Mouse (Mus musculus): ENCODE data around the gene Them5. TPM values are rescaled to one million over a fixed set of nuclear protein-coding genes. Genes with fewer than 3 reads are reported as not detected.

Gene Them5
- polyA plus RNA-seq, 1 experiment = not detected

- Histone ChIP-seq H3K79me2 (ENCODE audit: control insufficient read depth, insufficient read depth) (no peaks in the 10 kb centered on the region), H3K4me3 (ENCODE audit: insufficient read depth, poor library complexity, severe bottlenecking) (peak overlapping the region; percentile 38), H3K79me3 (ENCODE audit: low read depth) (no peaks in the 10 kb centered on the region), H3K36me3 (ENCODE audit: control insufficient read depth, insufficient read depth) (no peaks in the 10 kb centered on the region), H3K27me3 (ENCODE audit: control insufficient read depth, insufficient read depth, insufficient read length) (no peaks in the 10 kb centered on the region), H3ac (ENCODE audit: control insufficient read depth, insufficient read length, low read depth) (no peak overlapping the region)
- TF ChIP-seq FOSL1 (IDR thresholded peaks at IDR 0.05; ENCODE audit: insufficient read depth, low read length, poor library complexity, severe bottlenecking) (no peak), MYOD1 (IDR thresholded peaks at IDR 0.05; ENCODE audit: control insufficient read depth, insufficient read length, low read depth) (no peak), MYOG (IDR thresholded peaks at IDR 0.05; ENCODE audit: control insufficient read depth, extremely low read depth, insufficient read length) (no peak), USF1 (IDR thresholded peaks at IDR 0.05; ENCODE audit: low read depth) (no peak)
Measured at GRCm38 (mm10) chr3:94310911-94311310, 31.0 kb upstream of the Them5 start.

- Histone ChIP-seq H3K27me3 (ENCODE audit: control insufficient read depth, insufficient read depth, insufficient read length) (no peaks in the 10 kb centered on the region), H3ac (ENCODE audit: control insufficient read depth, insufficient read length, low read depth) (no peak overlapping the region), H3K79me3 (ENCODE audit: low read depth) (no peaks in the 10 kb centered on the region), H3K36me3 (ENCODE audit: control insufficient read depth, insufficient read depth) (no peaks in the 10 kb centered on the region), H3K4me3 (ENCODE audit: insufficient read depth, poor library complexity, severe bottlenecking) (no peak overlapping the region), H3K79me2 (ENCODE audit: control insufficient read depth, insufficient read depth) (no peaks in the 10 kb centered on the region)
- TF ChIP-seq USF1 (IDR thresholded peaks at IDR 0.05; ENCODE audit: low read depth) = no peak
- no peak for TF ChIP-seq CEBPB (IDR thresholded peaks at IDR 0.05; ENCODE audit: low read depth)
- no peak for TF ChIP-seq FOSL1 (IDR thresholded peaks at IDR 0.05; ENCODE audit: insufficient read depth, low read length, poor library complexity, severe bottlenecking)
- no peak for TF ChIP-seq CTCF (IDR thresholded peaks at IDR 0.05; ENCODE audit: control insufficient read depth, insufficient read depth, insufficient read length)
- TF ChIP-seq MYOD1 (IDR thresholded peaks at IDR 0.05; ENCODE audit: control insufficient read depth, insufficient read length, low read depth) = no peak
- no peak for TF ChIP-seq MYOG (IDR thresholded peaks at IDR 0.05; ENCODE audit: control insufficient read depth, extremely low read depth, insufficient read length)
- no peak for TF ChIP-seq MAX (IDR thresholded peaks at IDR 0.05)
Measured at GRCm38 (mm10) chr3:94311376-94311775, 30.5 kb upstream of the Them5 start.

- peaks cover 4% of the 10 kb centered on the region for H3K36me3 ChIP-seq (ENCODE audit: control insufficient read depth, insufficient read depth)
- no peak overlapping the region for H3K4me3 ChIP-seq (ENCODE audit: insufficient read depth, poor library complexity, severe bottlenecking)
- no peaks in the 10 kb centered on the region for H3K79me3 ChIP-seq (ENCODE audit: low read depth)
- no peaks in the 10 kb centered on the region for H3K79me2 ChIP-seq (ENCODE audit: control insufficient read depth, insufficient read depth)
- H3K27me3 ChIP-seq (ENCODE audit: control insufficient read depth, insufficient read depth, insufficient read length) = no peaks in the 10 kb centered on the region
- H3ac ChIP-seq (ENCODE audit: control insufficient read depth, insufficient read length, low read depth) = no peak overlapping the region
- no peak for TF ChIP-seq USF1 (IDR thresholded peaks at IDR 0.05; ENCODE audit: low read depth)
- TF ChIP-seq FOSL1 (IDR thresholded peaks at IDR 0.05; ENCODE audit: insufficient read depth, low read length, poor library complexity, severe bottlenecking) = no peak
- TF ChIP-seq MYOD1 (IDR thresholded peaks at IDR 0.05; ENCODE audit: control insufficient read depth, insufficient read length, low read depth) = no peak
- no peak for TF ChIP-seq CTCF (IDR thresholded peaks at IDR 0.05; ENCODE audit: control insufficient read depth, insufficient read depth, insufficient read length)
- no peak for TF ChIP-seq MAX (IDR thresholded peaks at IDR 0.05)
- TF ChIP-seq MYOG (IDR thresholded peaks at IDR 0.05; ENCODE audit: control insufficient read depth, extremely low read depth, insufficient read length) = no peak
- no peak for TF ChIP-seq CEBPB (IDR thresholded peaks at IDR 0.05; ENCODE audit: low read depth)
Measured at GRCm38 (mm10) chr3:94328681-94329080, 13.2 kb upstream of the Them5 start.

GRCm38 (mm10) chr3:94334442-94334841 lies 7.5 kb upstream of the Them5 start:
- peaks cover 4% of the 10 kb centered on the region for H3K36me3 ChIP-seq (ENCODE audit: control insufficient read depth, insufficient read depth)
- no peaks in the 10 kb centered on the region for H3K79me3 ChIP-seq (ENCODE audit: low read depth)
- H3K27me3 ChIP-seq (ENCODE audit: control insufficient read depth, insufficient read depth, insufficient read length) = peaks cover 3% of the 10 kb centered on the region
- H3K4me3 ChIP-seq (ENCODE audit: insufficient read depth, poor library complexity, severe bottlenecking) = no peak overlapping the region
- no peak overlapping the region for H3ac ChIP-seq (ENCODE audit: control insufficient read depth, insufficient read length, low read depth)
- TF ChIP-seq CEBPB (IDR thresholded peaks at IDR 0.05; ENCODE audit: low read depth) = no peak
- TF ChIP-seq MAX (IDR thresholded peaks at IDR 0.05) = no peak
- no peak for TF ChIP-seq FOSL1 (IDR thresholded peaks at IDR 0.05; ENCODE audit: insufficient read depth, low read length, poor library complexity, severe bottlenecking)
- TF ChIP-seq MYOD1 (IDR thresholded peaks at IDR 0.05; ENCODE audit: control insufficient read depth, insufficient read length, low read depth) = no peak
- no peak for TF ChIP-seq CTCF (IDR thresholded peaks at IDR 0.05; ENCODE audit: control insufficient read depth, insufficient read depth, insufficient read length)
- TF ChIP-seq MYOG (IDR thresholded peaks at IDR 0.05; ENCODE audit: control insufficient read depth, extremely low read depth, insufficient read length) = no peak
- no peak for TF ChIP-seq USF1 (IDR thresholded peaks at IDR 0.05; ENCODE audit: low read depth)
- no peaks in the 10 kb centered on the region for H3K79me2 ChIP-seq (ENCODE audit: control insufficient read depth, insufficient read depth)

GRCm38 (mm10) chr3:94338522-94338921 lies 3.4 kb upstream of the Them5 start:
- H3K79me3 ChIP-seq (ENCODE audit: low read depth) = no peaks in the 10 kb centered on the region
- no peak overlapping the region for H3K4me3 ChIP-seq (ENCODE audit: insufficient read depth, poor library complexity, severe bottlenecking)
- TF ChIP-seq MAX (IDR thresholded peaks at IDR 0.05) (no peak), CTCF (IDR thresholded peaks at IDR 0.05; ENCODE audit: control insufficient read depth, insufficient read depth, insufficient read length) (no peak), MYOG (IDR thresholded peaks at IDR 0.05; ENCODE audit: control insufficient read depth, extremely low read depth, insufficient read length) (no peak)
- no peak overlapping the region for H3ac ChIP-seq (ENCODE audit: control insufficient read depth, insufficient read length, low read depth)
- no peaks in the 10 kb centered on the region for H3K79me2 ChIP-seq (ENCODE audit: control insufficient read depth, insufficient read depth)
- H3K27me3 ChIP-seq (ENCODE audit: control insufficient read depth, insufficient read depth, insufficient read length) = peaks cover 3% of the 10 kb centered on the region
- no peaks in the 10 kb centered on the region for H3K36me3 ChIP-seq (ENCODE audit: control insufficient read depth, insufficient read depth)

GRCm38 (mm10) chr3:94342552-94342951 lies 653 bp downstream of the Them5 start:
- H3K79me3 ChIP-seq (ENCODE audit: low read depth) = no peaks in the 10 kb centered on the region
- H3K27me3 ChIP-seq (ENCODE audit: control insufficient read depth, insufficient read depth, insufficient read length) = peaks cover 3% of the 10 kb centered on the region
- no peaks in the 10 kb centered on the region for H3K79me2 ChIP-seq (ENCODE audit: control insufficient read depth, insufficient read depth)
- H3K4me3 ChIP-seq (ENCODE audit: insufficient read depth, poor library complexity, severe bottlenecking) = no peak overlapping the region
- no peak for TF ChIP-seq CTCF (IDR thresholded peaks at IDR 0.05; ENCODE audit: control insufficient read depth, insufficient read depth, insufficient read length)
- TF ChIP-seq MYOD1 (IDR thresholded peaks at IDR 0.05; ENCODE audit: control insufficient read depth, insufficient read length, low read depth) = no peak
- no peak for TF ChIP-seq CEBPB (IDR thresholded peaks at IDR 0.05; ENCODE audit: low read depth)
- TF ChIP-seq USF1 (IDR thresholded peaks at IDR 0.05; ENCODE audit: low read depth) = no peak
- TF ChIP-seq FOSL1 (IDR thresholded peaks at IDR 0.05; ENCODE audit: insufficient read depth, low read length, poor library complexity, severe bottlenecking) = no peak
- TF ChIP-seq MAX (IDR thresholded peaks at IDR 0.05) = no peak
- TF ChIP-seq MYOG (IDR thresholded peaks at IDR 0.05; ENCODE audit: control insufficient read depth, extremely low read depth, insufficient read length) = no peak
- H3K36me3 ChIP-seq (ENCODE audit: control insufficient read depth, insufficient read depth) = no peaks in the 10 kb centered on the region
- no peak overlapping the region for H3ac ChIP-seq (ENCODE audit: control insufficient read depth, insufficient read length, low read depth)

Measured in C2C12 (cell line).